Mouse (Mus musculus): ENCODE data around the gene Depdc5. TPM values are rescaled to one million over a fixed set of nuclear protein-coding genes. Genes with fewer than 3 reads are reported as not detected.

Depdc5 gene
- polyA plus RNA-seq, 1 experiment = 16.1 TPM

DNA sequence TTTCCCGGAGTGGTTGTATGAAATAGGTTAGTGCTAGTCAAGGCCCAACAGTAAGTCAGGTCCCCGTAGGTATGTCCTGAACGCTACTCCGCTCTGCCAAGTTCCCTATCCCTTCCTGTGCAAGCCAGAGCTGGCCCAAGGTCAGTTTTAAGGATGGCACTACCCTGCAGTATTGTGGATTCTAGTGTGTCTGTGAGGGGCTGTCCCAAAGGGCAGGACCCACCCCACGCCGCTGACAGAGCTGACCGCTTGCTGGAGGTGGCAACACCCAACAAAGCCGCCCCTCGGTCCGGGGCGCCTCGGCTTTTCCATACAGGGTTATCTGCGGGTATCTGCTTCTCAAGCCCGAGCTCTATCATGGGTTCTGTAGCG is 154.7 kb downstream of the Depdc5 start:
- no peak for TF ChIP-seq CTCF (IDR thresholded peaks at IDR 0.05; ENCODE audit: control insufficient read depth, insufficient read depth, insufficient replicate concordance, low read depth, low read length)
- TF ChIP-seq POLR2A (IDR thresholded peaks at IDR 0.05; ENCODE audit: control insufficient read depth, low read depth, low read length) = no peak
- no peaks in the 10 kb centered on the region for H3K27me3 ChIP-seq (ENCODE audit: control insufficient read depth, insufficient read depth, low read length)
- H3K4me3 ChIP-seq (ENCODE audit: control insufficient read depth, low read depth, low read length) = peak overlapping the region; percentile 89
- H3K4me1 ChIP-seq (ENCODE audit: control insufficient read depth, insufficient read depth, low read length) = peaks cover 11% of the 10 kb centered on the region
- H3K36me3 ChIP-seq (ENCODE audit: control insufficient read depth, insufficient read depth, low read length) = peaks cover 2% of the 10 kb centered on the region
- peak overlapping the region; percentile 100 for H3K27ac ChIP-seq (ENCODE audit: control insufficient read depth, insufficient read depth, low read depth, low read length)

DNA sequence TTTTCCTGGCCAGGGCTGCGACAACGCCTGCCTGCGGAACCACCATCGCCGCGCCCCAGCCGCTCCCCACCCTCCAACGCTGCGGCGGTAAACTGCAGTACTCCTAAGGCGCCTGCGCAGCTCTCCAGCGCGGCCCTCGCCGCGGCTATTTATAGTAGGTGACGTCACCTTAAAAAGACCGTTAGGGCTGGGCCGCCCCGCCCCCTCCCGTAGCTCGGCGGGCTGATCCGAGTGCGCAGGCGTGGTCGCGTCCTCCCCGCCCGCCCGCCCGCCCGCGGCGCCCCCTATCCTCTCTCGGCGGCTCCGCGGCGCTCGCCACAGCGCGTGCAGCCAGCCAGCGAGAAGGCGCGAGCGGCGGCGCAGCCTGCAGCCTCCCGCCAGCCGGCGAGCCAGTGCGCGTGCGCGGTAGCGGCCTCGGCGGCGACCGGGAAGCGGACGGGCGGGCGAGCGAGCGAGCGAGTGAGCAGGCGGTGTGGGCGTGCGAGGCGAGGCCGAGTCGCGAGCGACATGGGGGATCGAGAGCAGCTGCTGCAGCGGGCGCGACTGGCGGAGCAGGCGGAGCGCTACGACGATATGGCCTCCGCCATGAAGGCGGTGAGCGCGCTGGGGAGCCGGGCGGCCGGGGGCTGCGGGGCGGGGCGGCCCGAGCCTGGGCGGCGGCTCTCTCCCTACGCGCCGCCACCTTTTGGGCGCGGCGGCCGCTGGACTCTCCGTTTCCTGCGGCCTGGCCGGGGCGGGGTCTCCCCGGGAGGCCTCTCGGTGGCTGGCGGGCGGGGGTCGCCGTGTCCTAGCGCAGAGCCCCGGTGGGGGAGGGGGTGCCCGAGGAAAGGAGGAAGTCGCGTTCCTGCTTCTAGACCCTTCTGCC is 155.3 kb downstream of the Depdc5 start, which contains the start of gene Ywhah:
Gene Ywhah (plus strand): TSS at position 256 of the 865 bp plus-strand sequence.
- TF ChIP-seq CTCF (IDR thresholded peaks at IDR 0.05; ENCODE audit: control insufficient read depth, insufficient read depth, insufficient replicate concordance, low read depth, low read length) (no peak), POLR2A (IDR thresholded peaks at IDR 0.05; ENCODE audit: control insufficient read depth, low read depth, low read length) (peak; percentile 97)
- H3K27ac ChIP-seq (ENCODE audit: control insufficient read depth, insufficient read depth, low read depth, low read length) = peak within 1 kb of the TSS; percentile 100
- H3K27me3 ChIP-seq (ENCODE audit: control insufficient read depth, insufficient read depth, low read length) = no peaks in the 10 kb centered on the region
- peaks cover 11% of the 10 kb centered on the region for H3K4me1 ChIP-seq (ENCODE audit: control insufficient read depth, insufficient read depth, low read length)
- H3K4me3 ChIP-seq (ENCODE audit: control insufficient read depth, low read depth, low read length) = peak within 1 kb of the TSS; percentile 95
- peaks cover 2% of the 10 kb centered on the region for H3K36me3 ChIP-seq (ENCODE audit: control insufficient read depth, insufficient read depth, low read length)

DNA sequence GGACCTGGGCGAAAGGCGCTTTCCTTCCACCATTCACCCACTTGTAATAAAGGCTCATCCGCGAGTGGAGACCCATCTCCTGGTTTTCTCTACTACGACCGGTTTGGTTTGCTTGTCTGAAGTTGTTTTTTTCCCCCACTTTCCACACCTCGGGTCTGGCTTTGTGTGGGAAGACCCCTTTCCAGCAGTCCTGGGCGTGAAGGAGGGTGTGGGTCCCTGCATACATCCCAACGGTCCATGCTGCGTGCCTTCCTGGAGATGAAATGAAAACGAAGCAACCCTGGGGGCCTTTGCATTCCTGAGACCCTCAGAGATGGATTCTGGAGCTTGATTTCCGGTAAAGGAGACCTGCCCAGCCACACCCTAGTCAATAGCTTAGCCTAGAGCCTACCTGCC is 155.9 kb downstream of the Depdc5 start:
- Histone ChIP-seq H3K4me1 (ENCODE audit: control insufficient read depth, insufficient read depth, low read length) (peaks cover 11% of the 10 kb centered on the region), H3K4me3 (ENCODE audit: control insufficient read depth, low read depth, low read length) (peak overlapping the region; percentile 95), H3K36me3 (ENCODE audit: control insufficient read depth, insufficient read depth, low read length) (peaks cover 2% of the 10 kb centered on the region), H3K27me3 (ENCODE audit: control insufficient read depth, insufficient read depth, low read length) (no peaks in the 10 kb centered on the region), H3K27ac (ENCODE audit: control insufficient read depth, insufficient read depth, low read depth, low read length) (peak overlapping the region; percentile 98)
- no peak for TF ChIP-seq CTCF (IDR thresholded peaks at IDR 0.05; ENCODE audit: control insufficient read depth, insufficient read depth, insufficient replicate concordance, low read depth, low read length)
- TF ChIP-seq POLR2A (IDR thresholded peaks at IDR 0.05; ENCODE audit: control insufficient read depth, low read depth, low read length) = no peak

DNA sequence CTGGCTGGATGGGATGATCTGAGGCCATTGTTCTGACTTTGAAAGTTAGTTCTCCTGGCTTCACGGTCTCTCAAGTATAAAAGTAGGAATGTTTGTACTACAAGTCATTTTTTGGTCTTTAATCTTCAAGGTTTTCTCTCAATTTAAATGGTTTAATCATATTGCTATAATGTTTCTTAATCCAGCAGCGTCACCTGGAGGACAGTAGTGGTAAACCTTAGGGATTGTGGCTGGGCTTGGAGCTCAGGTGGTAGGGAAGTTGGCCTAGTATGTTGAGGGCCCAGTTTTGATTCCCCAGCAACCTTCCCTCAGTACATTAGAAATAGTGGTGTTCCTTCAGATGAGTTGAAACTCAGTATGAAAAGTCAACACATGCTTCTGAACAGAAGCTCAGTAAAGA is 158.1 kb downstream of the Depdc5 start:
- peaks cover 9% of the 10 kb centered on the region for H3K4me1 ChIP-seq (ENCODE audit: control insufficient read depth, insufficient read depth, low read length)
- H3K27ac ChIP-seq (ENCODE audit: control insufficient read depth, insufficient read depth, low read depth, low read length) = no peak overlapping the region
- TF ChIP-seq POLR2A (IDR thresholded peaks at IDR 0.05; ENCODE audit: control insufficient read depth, low read depth, low read length) (no peak), CTCF (IDR thresholded peaks at IDR 0.05; ENCODE audit: control insufficient read depth, insufficient read depth, insufficient replicate concordance, low read depth, low read length) (no peak)
- no peak overlapping the region for H3K4me3 ChIP-seq (ENCODE audit: control insufficient read depth, low read depth, low read length)
- peaks cover 2% of the 10 kb centered on the region for H3K36me3 ChIP-seq (ENCODE audit: control insufficient read depth, insufficient read depth, low read length)
- H3K27me3 ChIP-seq (ENCODE audit: control insufficient read depth, insufficient read depth, low read length) = no peaks in the 10 kb centered on the region

DNA sequence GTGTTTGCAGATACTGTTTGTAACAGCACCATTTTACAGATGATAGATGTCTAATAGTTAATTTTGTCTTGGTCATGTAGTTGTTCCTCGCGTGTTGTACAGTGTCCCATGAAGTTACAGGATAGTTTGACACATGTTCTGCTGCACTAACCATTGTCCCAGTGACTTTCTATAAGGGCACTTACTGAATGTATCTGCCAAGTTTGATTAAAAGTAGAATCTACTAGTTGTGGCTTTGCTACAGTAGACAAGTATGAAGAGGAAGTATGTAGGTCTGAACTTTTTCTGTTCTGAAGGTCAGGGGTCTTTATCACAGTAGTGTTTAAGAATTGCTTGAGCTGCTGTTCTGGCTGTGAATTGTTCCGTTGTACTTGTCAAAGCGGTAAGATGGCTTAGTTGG is 159.8 kb downstream of the Depdc5 start:
- Histone ChIP-seq H3K36me3 (ENCODE audit: control insufficient read depth, insufficient read depth, low read length) (peaks cover 2% of the 10 kb centered on the region), H3K4me3 (ENCODE audit: control insufficient read depth, low read depth, low read length) (no peak overlapping the region)
- no peak for TF ChIP-seq CTCF (IDR thresholded peaks at IDR 0.05; ENCODE audit: control insufficient read depth, insufficient read depth, insufficient replicate concordance, low read depth, low read length)
- no peak for TF ChIP-seq POLR2A (IDR thresholded peaks at IDR 0.05; ENCODE audit: control insufficient read depth, low read depth, low read length)

DNA sequence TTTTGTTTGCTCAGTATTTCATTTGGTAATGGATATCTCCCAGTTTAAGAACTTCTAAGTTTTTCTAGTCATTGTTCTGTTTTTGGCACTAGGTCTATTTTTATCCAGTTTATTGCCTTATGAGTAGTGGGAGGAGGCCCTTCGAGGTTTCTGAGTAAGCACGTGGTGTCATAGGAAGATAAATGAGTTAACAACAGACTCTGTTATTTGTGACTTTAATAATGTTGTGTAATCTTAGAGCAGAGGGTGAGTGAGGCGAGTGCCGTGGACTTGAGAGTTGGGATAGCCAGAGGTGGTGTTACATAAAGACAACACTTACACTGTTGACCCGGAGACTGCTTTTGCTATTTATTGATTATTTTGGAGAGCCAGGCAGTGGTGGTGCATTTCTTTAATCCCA is 161.0 kb downstream of the Depdc5 start:
- H3K27me3 ChIP-seq (ENCODE audit: control insufficient read depth, insufficient read depth, low read length) = no peaks in the 10 kb centered on the region
- no peak overlapping the region for H3K27ac ChIP-seq (ENCODE audit: control insufficient read depth, insufficient read depth, low read depth, low read length)
- TF ChIP-seq POLR2A (IDR thresholded peaks at IDR 0.05; ENCODE audit: control insufficient read depth, low read depth, low read length) = no peak
- no peak for TF ChIP-seq CTCF (IDR thresholded peaks at IDR 0.05; ENCODE audit: control insufficient read depth, insufficient read depth, insufficient replicate concordance, low read depth, low read length)
- H3K36me3 ChIP-seq (ENCODE audit: control insufficient read depth, insufficient read depth, low read length) = peaks cover 1% of the 10 kb centered on the region
- H3K4me3 ChIP-seq (ENCODE audit: control insufficient read depth, low read depth, low read length) = no peak overlapping the region
- H3K4me1 ChIP-seq (ENCODE audit: control insufficient read depth, insufficient read depth, low read length) = peaks cover 6% of the 10 kb centered on the region

More for the DNA sequence above, 159.8 kb downstream of the Depdc5 start:
- no peaks in the 10 kb centered on the region for H3K27me3 ChIP-seq (ENCODE audit: control insufficient read depth, insufficient read depth, low read length)
- no peak overlapping the region for H3K27ac ChIP-seq (ENCODE audit: control insufficient read depth, insufficient read depth, low read depth, low read length)
- peaks cover 3% of the 10 kb centered on the region for H3K4me1 ChIP-seq (ENCODE audit: control insufficient read depth, insufficient read depth, low read length)

DNA sequence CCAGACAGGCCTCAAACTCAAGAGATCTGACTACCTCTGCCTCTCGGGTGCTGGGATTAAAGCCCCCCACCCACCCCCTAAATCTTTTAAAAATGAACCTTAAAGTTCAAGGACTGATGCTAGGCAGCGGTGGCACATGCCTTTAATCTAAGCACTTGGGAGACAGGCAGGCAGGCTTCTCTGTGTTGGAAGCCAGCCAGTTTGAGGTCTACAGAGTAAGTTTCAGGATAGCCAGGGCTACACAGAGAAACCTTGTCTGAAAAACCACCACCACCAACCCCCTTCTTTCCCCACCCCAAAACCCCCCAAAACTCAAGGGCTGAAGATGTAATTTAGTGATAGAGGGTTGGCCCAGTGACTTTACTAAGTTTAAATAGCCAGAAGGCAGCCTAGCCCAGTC is 165.2 kb downstream of the Depdc5 start:
- Histone ChIP-seq H3K27me3 (ENCODE audit: control insufficient read depth, insufficient read depth, low read length) (no peaks in the 10 kb centered on the region), H3K27ac (ENCODE audit: control insufficient read depth, insufficient read depth, low read depth, low read length) (no peak overlapping the region), H3K4me3 (ENCODE audit: control insufficient read depth, low read depth, low read length) (no peak overlapping the region; the same call in 1 of the 2 replicates), H3K36me3 (ENCODE audit: control insufficient read depth, insufficient read depth, low read length) (no peaks in the 10 kb centered on the region; the same call in 1 of the 2 replicates), H3K4me1 (ENCODE audit: control insufficient read depth, insufficient read depth, low read length) (peaks cover 5% of the 10 kb centered on the region)
- TF ChIP-seq POLR2A (IDR thresholded peaks at IDR 0.05; ENCODE audit: control insufficient read depth, low read depth, low read length) (no peak), CTCF (IDR thresholded peaks at IDR 0.05; ENCODE audit: control insufficient read depth, insufficient read depth, insufficient replicate concordance, low read depth, low read length) (no peak)
